Mouse (Mus musculus) c-Kit-positive CD71-positive TER-119-positive erythroid progenitor cells, embryonic 14.5 days (primary cell): ENCODE results near the gene 1700003E16Rik.

ENCODE experiments used
- DNase-seq: peaks from one replicate; pipeline ENCODE4 v3.0.0-alpha.2; 2013; ENCODE audit warnings: low spot score

Gene 1700003E16Rik

GRCm38 (mm10) chr6:83206321-83206720, 50.1 kb downstream of the 1700003E16Rik start:
- DNase-seq = no peak

GRCm38 (mm10) chr6:83207361-83208049, 51.3 kb downstream of the 1700003E16Rik start:
- no peak for DNase-seq

GRCm38 (mm10) chr6:83208050-83208400, 51.8 kb downstream of the 1700003E16Rik start:
- no peak for DNase-seq

GRCm38 (mm10) chr6:83210495-83210894, 54.3 kb downstream of the 1700003E16Rik start:
- no peak for DNase-seq

GRCm38 (mm10) chr6:83211526-83211925, 55.3 kb downstream of the 1700003E16Rik start:
- no peak for DNase-seq
